Mouse (Mus musculus) central nervous system, embryonic 11.5 days (tissue): Measurements from ENCODE around the gene Ddt. TPM values are rescaled to one million over a fixed set of nuclear protein-coding genes. Genes with fewer than 3 reads are reported as not detected.

Experiments used
- polyA plus RNA-seq: library from polyadenylated mRNA; depleted of rRNA; stranded (reverse); fragments of >200 nt; gene quantifications from 2 replicates; pipeline ENCODE4 v1.2.3, GENCODE M21; 2012; rRNA removed

Ddt gene
- 54.7 and 59.6 TPM in 2 replicates for polyA plus RNA-seq

GRCm38 (mm10) chr10:75772795-75773664 lies at the start of gene Ddt:
Gene Ddt, minus strand, starts transcription at chr10:75773414.

DNA sequence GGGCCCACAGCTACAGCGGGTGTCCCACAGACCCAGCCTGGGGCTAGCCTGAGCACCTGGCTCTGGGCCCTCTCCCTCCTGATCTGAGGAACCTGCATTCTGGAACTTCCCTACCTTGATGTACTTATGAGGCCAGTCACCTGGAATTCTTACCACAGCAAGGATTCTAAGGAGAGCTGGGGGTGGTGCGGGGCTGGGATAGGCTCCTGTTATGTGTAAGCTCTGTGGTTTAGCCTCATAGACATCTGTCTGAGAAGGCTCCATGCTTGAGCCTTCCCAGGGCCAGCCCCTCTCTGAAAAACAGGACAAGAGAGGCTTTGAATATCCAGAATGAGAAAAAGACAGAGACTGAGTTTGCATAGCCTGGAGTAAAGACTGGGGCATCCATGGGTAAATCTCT lies 49.2 kb upstream of the Ddt start, which contains the start of gene Gstt4:
Gene Gstt4 (minus strand): TSS at position 101 of the 400 bp plus-strand sequence.

GRCm38 (mm10) chr10:75798176-75798696 lies 25.0 kb upstream of the Ddt start, which contains the start of gene Gstt1:
Gene Gstt1, minus strand, starts transcription at chr10:75798584.

GRCm38 (mm10) chr10:75780769-75781578 lies 7.8 kb upstream of the Ddt start, which contains the start of the genes Gm20441 and Gstt3:
Gene Gm20441, minus strand, starts transcription at chr10:75780954.
Gene Gstt3, minus strand, starts transcription at chr10:75781414.

GRCm38 (mm10) chr10:75763682-75764518 lies 9.3 kb downstream of the Ddt start, which contains the start of gene Cabin1:
Gene Cabin1, minus strand, starts transcription at chr10:75764341.

Other genes starting within 250 kb of the Ddt start
- 4.1 and 4.3 TPM in 2 replicates for gene Lrrc75b, start 213.1 kb downstream of the Ddt start, polyA plus RNA-seq
- gene Ggt1, start 211.8 kb downstream of the Ddt start, polyA plus RNA-seq: 1.2 and 1.7 TPM in 2 replicates
- 1.1 and 3.1 TPM in 2 replicates for gene Ggt5, start 184.1 kb downstream of the Ddt start, polyA plus RNA-seq
- gene Susd2, start 129.4 kb downstream of the Ddt start, polyA plus RNA-seq: 2.1 and 2.8 TPM in 2 replicates
- 35.0 and 37.3 TPM in 2 replicates for gene Cabin1, start 9.1 kb downstream of the Ddt start, polyA plus RNA-seq
- gene Gm20441, start 7.5 kb upstream of the Ddt start, polyA plus RNA-seq: not detected in 2 replicates
- 1.3 and 2.3 TPM in 2 replicates for gene Gstt3, start 8.0 kb upstream of the Ddt start, polyA plus RNA-seq
- 6.6 and 8.6 TPM in 2 replicates for gene Gstt1, start 25.2 kb upstream of the Ddt start, polyA plus RNA-seq
- not detected in 2 replicates for gene Gstt4, start 49.1 kb upstream of the Ddt start, polyA plus RNA-seq
- 11.9 and 12.5 TPM in 2 replicates for gene Gstt2, start 64.0 kb upstream of the Ddt start, polyA plus RNA-seq
- gene Mif, start 86.8 kb upstream of the Ddt start, polyA plus RNA-seq: 736 and 1,827 TPM in 2 replicates
- gene Derl3, start 120.0 kb upstream of the Ddt start, polyA plus RNA-seq: 2.4 and 3.3 TPM in 2 replicates
- 136 TPM in 2 replicates for gene Smarcb1, start 148.2 kb upstream of the Ddt start, polyA plus RNA-seq
- gene Chchd10, start 159.7 kb upstream of the Ddt start, polyA plus RNA-seq: 14.2 and 18.3 TPM in 2 replicates
- 36.9 and 51.5 TPM in 2 replicates for gene Mmp11, start 163.1 kb upstream of the Ddt start, polyA plus RNA-seq
- 0.59 and 1.6 TPM in 2 replicates for gene Gm867, start 167.3 kb upstream of the Ddt start, polyA plus RNA-seq
- not detected in 2 replicates for gene Vpreb3, start 169.6 kb upstream of the Ddt start, polyA plus RNA-seq
- 0.05 and 0.11 TPM in 2 replicates for gene Gm5134, start 181.1 kb upstream of the Ddt start, polyA plus RNA-seq